Mouse (Mus musculus) heart, adult 2 months (tissue): ENCODE data around the gene Cyp4f18.

Experiments
- EP300 ChIP-seq: fragments of 200-500 bp; IDR thresholded peaks from 2 replicates; pipeline ENCODE4 v1.6.1; 2011; ENCODE audit warnings: low read depth, low read length, control low read depth; ENCODE audit not compliant: insufficient read depth
- POLR2A ChIP-seq: fragments of 200-500 bp; IDR thresholded peaks from 2 replicates; pipeline ENCODE4 v1.6.1; 2011; ENCODE audit warnings: mild to moderate bottlenecking, low read depth, low read length, control low read depth; ENCODE audit not compliant: insufficient read depth

- no peak for TF ChIP-seq POLR2A
- TF ChIP-seq EP300, result no peak
Measured at GRCm38 (mm10) chr8:71961796-71962195, 47.6 kb downstream of the Cyp4f18 start.
